Mouse (Mus musculus): ENCODE measurements around the gene Tubb2b. TPM values are rescaled to one million over a fixed set of nuclear protein-coding genes. Genes with fewer than 3 reads are reported as not detected.

The Tubb2b gene
- total RNA-seq, 1 experiment, result 139 TPM

- peaks cover 2 to 5% of the 10 kb centered on the region in 2 experiments; a peak in 3 of 4 replicates for H3K4me1 ChIP-seq (ENCODE audit: control insufficient read depth in 2 of 2, insufficient read depth in 2 of 2, low read length in 2 of 2, poor library complexity in 1 of 2)
- H3K4me3 ChIP-seq (ENCODE audit: insufficient read depth in 1 of 2, low read depth in 1 of 2, low read length in 2 of 2, poor library complexity in 1 of 2, severe bottlenecking in 1 of 2), result no peak overlapping the region
- no peak for TF ChIP-seq CHD2 (IDR thresholded peaks at IDR 0.05; ENCODE audit: low read depth, low read length)
- no peak for TF ChIP-seq ZC3H11A (IDR thresholded peaks at IDR 0.05; ENCODE audit: borderline replicate concordance, low read depth, low read length)
- TF ChIP-seq MAFK (IDR thresholded peaks at IDR 0.05; ENCODE audit: insufficient read depth, low read depth, low read length), result no peak
- TF ChIP-seq HCFC1 (IDR thresholded peaks at IDR 0.05; ENCODE audit: borderline replicate concordance, insufficient read depth, low read length), result no peak
- TF ChIP-seq ZNF384 (IDR thresholded peaks at IDR 0.05; ENCODE audit: low read depth, low read length), result no peak
- no peak overlapping the region for H3K27ac ChIP-seq (ENCODE audit: insufficient read depth, low read depth, low read length, poor library complexity, severe bottlenecking)
- no peak for DNase-seq (ENCODE audit: low read depth, low spot score)
- no peak overlapping the region for H3K9ac ChIP-seq (ENCODE audit: insufficient read depth, low read depth, low read length, poor library complexity, severe bottlenecking)
- in situ Hi-C loops (cut with MboI; ENCODE audit: low sequenced_read_pairs in 2 of 2, unreplicated experiment in 2 of 2), result no loop called here
- no peaks in the 10 kb centered on the region for H3K9me3 ChIP-seq (ENCODE audit: control insufficient read depth, insufficient read depth, low read depth, low read length)
- H3K36me3 ChIP-seq (ENCODE audit: control insufficient read depth, insufficient read depth, low read length, poor library complexity, severe bottlenecking), result peaks cover 4% of the 10 kb centered on the region
These were observed 10.9 kb downstream of the Tubb2b start for GRCm38 (mm10) chr13:34119406-34119805.

DNA sequence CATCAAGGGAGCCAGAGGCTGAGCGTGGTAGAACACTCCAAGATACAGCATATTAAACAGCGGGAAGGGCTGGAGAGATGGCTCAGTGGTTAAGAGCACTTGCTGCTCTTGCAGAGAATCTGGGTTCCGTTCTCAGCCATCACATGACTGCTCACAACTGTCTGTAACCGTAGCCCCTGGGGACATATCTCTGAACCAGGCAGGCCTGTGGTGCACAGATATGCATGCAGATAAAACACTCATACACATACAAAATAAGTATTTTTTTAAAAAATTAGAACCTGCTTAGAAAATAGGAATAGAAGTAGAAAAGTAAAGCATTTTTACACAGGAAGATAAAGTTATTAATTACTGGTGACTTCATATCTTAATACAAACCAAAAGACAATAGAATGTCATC, 11.4 kb downstream of the Tubb2b start:
- TF ChIP-seq CHD2 (IDR thresholded peaks at IDR 0.05; ENCODE audit: low read depth, low read length) (no peak), MAFK (IDR thresholded peaks at IDR 0.05; ENCODE audit: insufficient read depth, low read depth, low read length) (no peak), HCFC1 (IDR thresholded peaks at IDR 0.05; ENCODE audit: borderline replicate concordance, insufficient read depth, low read length) (no peak), ZC3H11A (IDR thresholded peaks at IDR 0.05; ENCODE audit: borderline replicate concordance, low read depth, low read length) (no peak), ZNF384 (IDR thresholded peaks at IDR 0.05; ENCODE audit: low read depth, low read length) (no peak)
- in situ Hi-C loops (cut with MboI; ENCODE audit: low sequenced_read_pairs in 2 of 2, unreplicated experiment in 2 of 2), result no loop called here
- no peaks in the 10 kb centered on the region for H3K9me3 ChIP-seq (ENCODE audit: control insufficient read depth, insufficient read depth, low read depth, low read length)
- H3K4me1 ChIP-seq (ENCODE audit: control insufficient read depth in 2 of 2, insufficient read depth in 2 of 2, low read length in 2 of 2, poor library complexity in 1 of 2), result peaks cover 2 to 5% of the 10 kb centered on the region in 2 experiments; a peak in 3 of 4 replicates
- no peak overlapping the region for H3K27ac ChIP-seq (ENCODE audit: insufficient read depth, low read depth, low read length, poor library complexity, severe bottlenecking)
- DNase-seq (ENCODE audit: low read depth, low spot score), result no peak
- no peak overlapping the region for H3K4me3 ChIP-seq (ENCODE audit: insufficient read depth in 1 of 2, low read depth in 1 of 2, low read length in 2 of 2, poor library complexity in 1 of 2, severe bottlenecking in 1 of 2)
- no peaks in the 10 kb centered on the region; the same call in 1 of the 2 replicates for H3K36me3 ChIP-seq (ENCODE audit: control insufficient read depth, insufficient read depth, low read length, poor library complexity, severe bottlenecking)
- no peak overlapping the region for H3K9ac ChIP-seq (ENCODE audit: insufficient read depth, low read depth, low read length, poor library complexity, severe bottlenecking)

GRCm38 (mm10) chr13:34116508-34116907, 13.8 kb downstream of the Tubb2b start:
- Histone ChIP-seq H3K36me3 (ENCODE audit: control insufficient read depth, insufficient read depth, low read length, poor library complexity, severe bottlenecking) (no peaks in the 10 kb centered on the region), H3K27ac (ENCODE audit: insufficient read depth, low read depth, low read length, poor library complexity, severe bottlenecking) (no peak overlapping the region), H3K9me3 (ENCODE audit: control insufficient read depth, insufficient read depth, low read depth, low read length) (no peaks in the 10 kb centered on the region), H3K4me3 (ENCODE audit: insufficient read depth in 1 of 2, low read depth in 1 of 2, low read length in 2 of 2, poor library complexity in 1 of 2, severe bottlenecking in 1 of 2) (no peak overlapping the region), H3K9ac (ENCODE audit: insufficient read depth, low read depth, low read length, poor library complexity, severe bottlenecking) (no peak overlapping the region), H3K4me1 (ENCODE audit: control insufficient read depth in 2 of 2, insufficient read depth in 2 of 2, low read length in 2 of 2, poor library complexity in 1 of 2) (peaks cover 4 to 5% of the 10 kb centered on the region in 2 experiments)
- DNase-seq (ENCODE audit: low read depth, low spot score), result no peak
- in situ Hi-C loops (cut with MboI; ENCODE audit: low sequenced_read_pairs in 2 of 2, unreplicated experiment in 2 of 2), result no loop called here
- no peak for TF ChIP-seq ZNF384 (IDR thresholded peaks at IDR 0.05; ENCODE audit: low read depth, low read length)
- no peak for TF ChIP-seq MAFK (IDR thresholded peaks at IDR 0.05; ENCODE audit: insufficient read depth, low read depth, low read length)
- TF ChIP-seq HCFC1 (IDR thresholded peaks at IDR 0.05; ENCODE audit: borderline replicate concordance, insufficient read depth, low read length), result no peak
- TF ChIP-seq ZC3H11A (IDR thresholded peaks at IDR 0.05; ENCODE audit: borderline replicate concordance, low read depth, low read length), result no peak

DNA sequence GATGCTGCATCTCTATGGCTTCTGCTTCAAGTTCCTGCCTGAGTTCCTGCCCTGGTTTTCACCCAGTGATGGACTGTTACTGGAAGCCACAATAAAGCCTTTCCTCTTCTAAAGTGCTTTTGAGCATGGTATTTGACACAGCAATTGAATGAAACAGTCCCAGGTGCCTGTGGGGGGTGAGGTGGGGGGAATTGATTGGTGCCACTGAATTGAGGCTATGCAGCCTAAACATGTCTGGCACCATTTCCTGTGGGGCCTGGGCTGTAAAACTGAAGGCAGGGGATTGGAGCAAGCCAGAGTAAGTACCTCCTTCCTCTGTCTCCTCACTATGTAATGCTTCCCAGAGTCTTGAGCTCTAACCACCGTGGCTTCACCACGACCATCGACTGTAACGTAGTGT, 15.6 kb downstream of the Tubb2b start:
- in situ Hi-C loops (cut with MboI; ENCODE audit: low sequenced_read_pairs in 2 of 2, unreplicated experiment in 2 of 2), result no loop called here
- Histone ChIP-seq H3K9me3 (ENCODE audit: control insufficient read depth, insufficient read depth, low read depth, low read length) (no peaks in the 10 kb centered on the region), H3K4me3 (ENCODE audit: insufficient read depth in 1 of 2, low read depth in 1 of 2, low read length in 2 of 2, poor library complexity in 1 of 2, severe bottlenecking in 1 of 2) (no peak overlapping the region), H3K27ac (ENCODE audit: insufficient read depth, low read depth, low read length, poor library complexity, severe bottlenecking) (no peak overlapping the region), H3K4me1 (ENCODE audit: control insufficient read depth in 2 of 2, insufficient read depth in 2 of 2, low read length in 2 of 2, poor library complexity in 1 of 2) (peaks cover 11 to 18% of the 10 kb centered on the region in 2 experiments), H3K36me3 (ENCODE audit: control insufficient read depth, insufficient read depth, low read length, poor library complexity, severe bottlenecking) (no peaks in the 10 kb centered on the region), H3K9ac (ENCODE audit: insufficient read depth, low read depth, low read length, poor library complexity, severe bottlenecking) (no peak overlapping the region)
- DNase-seq (ENCODE audit: low read depth, low spot score), result no peak
- TF ChIP-seq CHD2 (IDR thresholded peaks at IDR 0.05; ENCODE audit: low read depth, low read length) (no peak), ZNF384 (IDR thresholded peaks at IDR 0.05; ENCODE audit: low read depth, low read length) (no peak), MAFK (IDR thresholded peaks at IDR 0.05; ENCODE audit: insufficient read depth, low read depth, low read length) (no peak), ZC3H11A (IDR thresholded peaks at IDR 0.05; ENCODE audit: borderline replicate concordance, low read depth, low read length) (no peak), HCFC1 (IDR thresholded peaks at IDR 0.05; ENCODE audit: borderline replicate concordance, insufficient read depth, low read length) (no peak)

- H3K27ac ChIP-seq (ENCODE audit: insufficient read depth, low read depth, low read length, poor library complexity, severe bottlenecking), result no peak overlapping the region; the same call in 1 of the 2 replicates
These were observed 17.2 kb downstream of the Tubb2b start for GRCm38 (mm10) chr13:34113086-34113485.

More at GRCm38 (mm10) chr13:34113086-34113485, 17.2 kb downstream of the Tubb2b start:
- Histone ChIP-seq H3K9ac (ENCODE audit: insufficient read depth, low read depth, low read length, poor library complexity, severe bottlenecking) (no peak overlapping the region), H3K9me3 (ENCODE audit: control insufficient read depth, insufficient read depth, low read depth, low read length) (no peaks in the 10 kb centered on the region), H3K36me3 (ENCODE audit: control insufficient read depth, insufficient read depth, low read length, poor library complexity, severe bottlenecking) (no peaks in the 10 kb centered on the region), H3K4me1 (ENCODE audit: control insufficient read depth in 2 of 2, insufficient read depth in 2 of 2, low read length in 2 of 2, poor library complexity in 1 of 2) (peaks cover 9 to 25% of the 10 kb centered on the region in 2 experiments), H3K4me3 (ENCODE audit: insufficient read depth in 1 of 2, low read depth in 1 of 2, low read length in 2 of 2, poor library complexity in 1 of 2, severe bottlenecking in 1 of 2) (no peak overlapping the region)
- TF ChIP-seq HCFC1 (IDR thresholded peaks at IDR 0.05; ENCODE audit: borderline replicate concordance, insufficient read depth, low read length), result no peak
- no peak for TF ChIP-seq MAFK (IDR thresholded peaks at IDR 0.05; ENCODE audit: insufficient read depth, low read depth, low read length)
- no peak for TF ChIP-seq CHD2 (IDR thresholded peaks at IDR 0.05; ENCODE audit: low read depth, low read length)
- no peak for TF ChIP-seq ZNF384 (IDR thresholded peaks at IDR 0.05; ENCODE audit: low read depth, low read length)
- no peak for TF ChIP-seq ZC3H11A (IDR thresholded peaks at IDR 0.05; ENCODE audit: borderline replicate concordance, low read depth, low read length)
- DNase-seq (ENCODE audit: low read depth, low spot score), result no peak
- in situ Hi-C loops (cut with MboI; ENCODE audit: low sequenced_read_pairs in 2 of 2, unreplicated experiment in 2 of 2), result no loop called here
